In the genomic region with DNA sequence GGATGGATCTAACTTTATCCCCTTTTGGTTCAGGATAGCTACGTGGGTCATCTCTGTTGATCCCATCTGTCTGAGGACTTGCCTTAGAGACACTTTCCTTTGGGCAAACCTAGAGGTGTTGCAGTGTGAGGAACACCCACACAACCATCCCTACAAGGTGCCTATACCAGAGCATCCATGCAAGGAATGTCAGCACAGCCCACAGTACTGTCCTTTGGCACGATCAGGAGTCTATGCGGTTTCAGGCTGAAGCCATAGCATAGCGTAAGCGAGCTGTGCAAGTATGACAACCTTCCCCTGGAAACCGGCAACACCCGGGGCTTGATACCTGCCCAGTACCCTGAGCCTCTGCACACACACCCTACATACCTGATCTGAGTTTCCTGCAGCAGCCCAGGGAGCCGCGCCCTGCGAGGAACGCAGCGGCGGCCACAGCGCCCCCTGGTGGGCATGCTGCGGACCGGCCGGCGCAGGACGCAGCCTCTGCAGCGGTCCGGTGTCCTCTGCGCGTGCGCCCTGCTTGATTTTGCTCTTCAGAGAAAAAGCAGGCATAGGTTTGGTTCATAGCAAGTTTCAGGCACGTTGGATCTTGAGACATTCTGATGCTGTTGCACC, we compare ENCODE assay signal across 9 mouse cellular contexts.
DNase-seq lines count a peak whose midpoint lies in the region; ATAC-seq lines count a peak whose summit lies in the region.
"Had no signal": no experiment of that assay in that cellular context is flagged by ENCODE, and none has a peak within 500 bp of the region (broad histone marks: within the 10 kb centered on the region; RNA-seq: fewer than 3 reads in every experiment).

No protein-coding gene starts in this region.

- 14% methylated on average over 25 of the region's 25 CpGs for WGBS in hindbrain, embryonic 11.5 days
- WGBS in lung, embryonic 15.5 days: 7% methylated on average over 25 of the region's 25 CpGs

- H3K4me3 ChIP-seq in hindbrain, embryonic 11.5 days (ENCODE audit: low read depth, low read length): peak overlapping the region; percentile 13; the same call in 1 of the 2 replicates
- peak overlapping the region; percentile 26 for H3K4me3 ChIP-seq in lung, embryonic 15.5 days

- no peak overlapping the region for H3K9ac ChIP-seq in hindbrain, embryonic 11.5 days (ENCODE audit: low read depth, low read length)
- H3K9ac ChIP-seq in lung, embryonic 15.5 days: no peak overlapping the region

- ATAC-seq in hindbrain, embryonic 11.5 days (ENCODE audit: low FRiP score): peak; percentile 86
- ATAC-seq in lung, embryonic 15.5 days (ENCODE audit: borderline replicate concordance, extremely low read depth, low FRiP score, low TSS enrichment): peak; percentile 88

- H3K4me2 ChIP-seq in hindbrain, embryonic 11.5 days (replicated peaks; ENCODE audit: low read depth, low read length): peak overlapping the region; percentile 17
- H3K4me2 ChIP-seq in lung, embryonic 15.5 days: peak overlapping the region; percentile 59

- H3K27me3 ChIP-seq in hindbrain, embryonic 11.5 days (ENCODE audit: control insufficient read depth, insufficient read depth, low read length): no peaks in the 10 kb centered on the region
- no peaks in the 10 kb centered on the region for H3K27me3 ChIP-seq in lung, embryonic 15.5 days

- H3K4me1 ChIP-seq in hindbrain, embryonic 11.5 days (replicated peaks; ENCODE audit: control insufficient read depth, insufficient read depth, low read length): no peaks in the 10 kb centered on the region
- no peaks in the 10 kb centered on the region for H3K4me1 ChIP-seq in lung, embryonic 15.5 days

- H3K36me3 ChIP-seq in hindbrain, embryonic 11.5 days (ENCODE audit: control insufficient read depth, insufficient read depth, low read length): no peaks in the 10 kb centered on the region
- H3K36me3 ChIP-seq in lung, embryonic 15.5 days: no peaks in the 10 kb centered on the region

- no peak overlapping the region for H3K27ac ChIP-seq in hindbrain, embryonic 11.5 days (ENCODE audit: low read depth, low read length)
- H3K27ac ChIP-seq in lung, embryonic 15.5 days: no peak overlapping the region
- H3K27ac ChIP-seq: macrophage had no signal

- H3K9me3 ChIP-seq in hindbrain, embryonic 11.5 days (ENCODE audit: control insufficient read depth, low read length): no peaks in the 10 kb centered on the region
- no peaks in the 10 kb centered on the region for H3K9me3 ChIP-seq in lung, embryonic 15.5 days

- DNase-seq in Muller cell, postnatal 12 days (ENCODE audit: inconsistent ontology term): peak; percentile 70
- DNase-seq in cerebellum, postnatal 10 days: peak; percentile 91
- peak; percentile 58 to 80 for DNase-seq in frontal cortex, postnatal 10 days (ENCODE audit: low spot score in 2 of 2)
- DNase-seq in hindbrain, embryonic 11.5 days (ENCODE audit: low spot score): peak; percentile 91
- peak; percentile 75 for DNase-seq in layer of hippocampus, adult 9-11 months
- DNase-seq in ovary, postnatal 14 days (ENCODE audit: low spot score): peak; percentile 84
- DNase-seq in thymus, postnatal 0 days (ENCODE audit: low spot score): peak; percentile 80
